Mouse (Mus musculus): Measurements from ENCODE around the gene Gabarapl2. TPM values are rescaled to one million over a fixed set of nuclear protein-coding genes. Genes with fewer than 3 reads are reported as not detected.

Gene Gabarapl2
- polyA plus RNA-seq, 1 experiment = 25.4 TPM

GRCm38 (mm10) chr8:111947144-111947543 lies 6.6 kb downstream of the Gabarapl2 start:
- Histone ChIP-seq H3K36me3 (ENCODE audit: control insufficient read depth, insufficient read depth, low read length) (peaks cover 13% of the 10 kb centered on the region), H3K4me3 (ENCODE audit: extremely low read depth, insufficient read depth, insufficient read length) (no peak overlapping the region), H3K27ac (ENCODE audit: insufficient read depth, low read length) (peak overlapping the region; percentile 71), H3K4me1 (ENCODE audit: control insufficient read depth, insufficient read depth, insufficient read length) (peaks cover 19% of the 10 kb centered on the region), H3K27me3 (ENCODE audit: control insufficient read depth, insufficient read depth, low read length) (no peaks in the 10 kb centered on the region)
- peak in 1 of 2 experiments; percentile 25 for DNase-seq (ENCODE audit: low read depth in 1 of 2, low spot score in 2 of 2)
- TF ChIP-seq CTCF (IDR thresholded peaks at IDR 0.05; ENCODE audit: extremely low read depth, insufficient read depth, insufficient read length, insufficient replicate concordance) = no peak
- no peak for TF ChIP-seq POLR2A (IDR thresholded peaks at IDR 0.05; ENCODE audit: low read depth, low read length)
- 13% methylated on average over 2 of the region's 2 CpGs for WGBS

DNA sequence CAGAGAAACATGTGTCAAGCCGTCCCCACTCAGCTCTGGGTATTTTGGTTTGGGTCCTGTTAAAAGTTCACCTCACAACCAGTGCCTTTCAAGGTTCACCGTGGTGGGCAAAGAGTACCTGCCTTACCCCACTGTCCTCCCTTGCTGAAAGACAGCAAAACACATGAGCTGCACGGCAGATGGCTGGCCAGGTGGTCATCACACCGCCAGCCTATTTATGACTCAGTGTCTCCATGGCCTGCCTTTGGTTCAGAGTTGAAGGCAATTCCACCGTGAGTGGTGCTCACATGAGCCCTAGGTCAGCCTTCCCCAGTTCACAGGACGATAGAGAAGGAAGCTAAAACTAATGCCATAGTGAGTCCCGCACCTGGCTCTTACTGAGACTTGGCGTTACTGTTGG lies 7.5 kb downstream of the Gabarapl2 start:
- H3K36me3 ChIP-seq (ENCODE audit: control insufficient read depth, insufficient read depth, low read length) = peaks cover 12% of the 10 kb centered on the region; the same call in 1 of the 2 replicates
- H3K27me3 ChIP-seq (ENCODE audit: control insufficient read depth, insufficient read depth, low read length) = no peaks in the 10 kb centered on the region
- no peak overlapping the region for H3K4me3 ChIP-seq (ENCODE audit: extremely low read depth, insufficient read depth, insufficient read length)
- no peak for TF ChIP-seq POLR2A (IDR thresholded peaks at IDR 0.05; ENCODE audit: low read depth, low read length)
- TF ChIP-seq CTCF (IDR thresholded peaks at IDR 0.05; ENCODE audit: extremely low read depth, insufficient read depth, insufficient read length, insufficient replicate concordance) = no peak
- 93% methylated on average over 8 of the region's 8 CpGs for WGBS
- H3K27ac ChIP-seq (ENCODE audit: insufficient read depth, low read length) = peak overlapping the region; percentile 71
- H3K4me1 ChIP-seq (ENCODE audit: control insufficient read depth, insufficient read depth, insufficient read length) = peaks cover 17% of the 10 kb centered on the region
- DNase-seq (ENCODE audit: low read depth in 1 of 2, low spot score in 2 of 2) = no peak

- Histone ChIP-seq H3K36me3 (ENCODE audit: control insufficient read depth, insufficient read depth, low read length) (peaks cover 8% of the 10 kb centered on the region; the same call in 1 of the 2 replicates), H3K27me3 (ENCODE audit: control insufficient read depth, insufficient read depth, low read length) (no peaks in the 10 kb centered on the region), H3K4me1 (ENCODE audit: control insufficient read depth, insufficient read depth, insufficient read length) (peaks cover 17% of the 10 kb centered on the region), H3K4me3 (ENCODE audit: extremely low read depth, insufficient read depth, insufficient read length) (no peak overlapping the region), H3K27ac (ENCODE audit: insufficient read depth, low read length) (peak overlapping the region; percentile 49; the same call in 1 of the 2 replicates)
- WGBS = 51% methylated on average over 3 of the region's 3 CpGs
- DNase-seq (ENCODE audit: low read depth in 1 of 2, low spot score in 2 of 2) = no peak
- TF ChIP-seq POLR2A (IDR thresholded peaks at IDR 0.05; ENCODE audit: low read depth, low read length) (no peak), CTCF (IDR thresholded peaks at IDR 0.05; ENCODE audit: extremely low read depth, insufficient read depth, insufficient read length, insufficient replicate concordance) (no peak)
Observed at GRCm38 (mm10) chr8:111950846-111951245, 10.3 kb downstream of the Gabarapl2 start.

DNA sequence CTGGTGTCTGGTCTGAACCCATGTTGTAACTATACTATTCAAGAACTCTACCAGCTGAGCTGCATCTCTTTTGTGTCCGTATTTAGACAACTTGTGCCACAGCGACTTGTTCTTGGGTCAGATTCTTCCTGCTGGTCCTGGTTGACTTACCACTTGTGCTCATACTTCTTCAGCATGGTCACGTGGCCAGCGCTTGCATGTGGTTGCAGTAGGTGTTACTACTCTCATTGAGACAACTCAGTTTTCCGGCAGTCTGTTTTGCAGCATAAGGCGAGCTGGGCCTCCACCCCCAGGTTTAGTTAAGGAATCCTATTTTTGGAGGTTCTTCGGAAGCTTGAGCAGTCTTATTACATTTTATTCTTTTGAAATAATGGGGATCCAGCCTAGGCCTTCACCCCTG lies 10.8 kb downstream of the Gabarapl2 start:
- peak in 1 of 2 experiments; percentile 81 for DNase-seq (ENCODE audit: low read depth in 1 of 2, low spot score in 2 of 2)
- Histone ChIP-seq H3K36me3 (ENCODE audit: control insufficient read depth, insufficient read depth, low read length) (peaks cover 6% of the 10 kb centered on the region; the same call in 1 of the 2 replicates), H3K27ac (ENCODE audit: insufficient read depth, low read length) (peak overlapping the region; percentile 49; the same call in 1 of the 2 replicates), H3K27me3 (ENCODE audit: control insufficient read depth, insufficient read depth, low read length) (no peaks in the 10 kb centered on the region), H3K4me1 (ENCODE audit: control insufficient read depth, insufficient read depth, insufficient read length) (peaks cover 17% of the 10 kb centered on the region), H3K4me3 (ENCODE audit: extremely low read depth, insufficient read depth, insufficient read length) (no peak overlapping the region)
- WGBS = 67% methylated on average over 7 of the region's 7 CpGs
- TF ChIP-seq CTCF (IDR thresholded peaks at IDR 0.05; ENCODE audit: extremely low read depth, insufficient read depth, insufficient read length, insufficient replicate concordance) (no peak), POLR2A (IDR thresholded peaks at IDR 0.05; ENCODE audit: low read depth, low read length) (no peak)

- DNase-seq (ENCODE audit: low read depth in 1 of 2, low spot score in 2 of 2) = no peak
- Histone ChIP-seq H3K27ac (ENCODE audit: insufficient read depth, low read length) (no peak overlapping the region), H3K36me3 (ENCODE audit: control insufficient read depth, insufficient read depth, low read length) (peaks cover 3% of the 10 kb centered on the region; the same call in 1 of the 2 replicates), H3K27me3 (ENCODE audit: control insufficient read depth, insufficient read depth, low read length) (no peaks in the 10 kb centered on the region), H3K4me1 (ENCODE audit: control insufficient read depth, insufficient read depth, insufficient read length) (peaks cover 17% of the 10 kb centered on the region), H3K4me3 (ENCODE audit: extremely low read depth, insufficient read depth, insufficient read length) (no peak overlapping the region)
- no peak for TF ChIP-seq CTCF (IDR thresholded peaks at IDR 0.05; ENCODE audit: extremely low read depth, insufficient read depth, insufficient read length, insufficient replicate concordance)
- no peak for TF ChIP-seq POLR2A (IDR thresholded peaks at IDR 0.05; ENCODE audit: low read depth, low read length)
- WGBS = 96% methylated on average over 5 of the region's 5 CpGs
Observed at GRCm38 (mm10) chr8:111951936-111952335, 11.4 kb downstream of the Gabarapl2 start.

- H3K36me3 ChIP-seq (ENCODE audit: control insufficient read depth, insufficient read depth, low read length) = peaks cover 3% of the 10 kb centered on the region; the same call in 1 of the 2 replicates
- no peak for DNase-seq (ENCODE audit: low read depth in 1 of 2, low spot score in 2 of 2)
- peaks cover 7% of the 10 kb centered on the region for H3K4me1 ChIP-seq (ENCODE audit: control insufficient read depth, insufficient read depth, insufficient read length)
- no peak for TF ChIP-seq CTCF (IDR thresholded peaks at IDR 0.05; ENCODE audit: extremely low read depth, insufficient read depth, insufficient read length, insufficient replicate concordance)
- H3K27me3 ChIP-seq (ENCODE audit: control insufficient read depth, insufficient read depth, low read length) = no peaks in the 10 kb centered on the region
- H3K4me3 ChIP-seq (ENCODE audit: extremely low read depth, insufficient read depth, insufficient read length) = no peak overlapping the region
- 73% methylated on average over 4 of the region's 4 CpGs for WGBS
- H3K27ac ChIP-seq (ENCODE audit: insufficient read depth, low read length) = no peak overlapping the region
Observed at GRCm38 (mm10) chr8:111954844-111955594, 14.5 kb downstream of the Gabarapl2 start.

- no peak for TF ChIP-seq POLR2A (IDR thresholded peaks at IDR 0.05; ENCODE audit: low read depth, low read length)
- no peak for TF ChIP-seq CTCF (IDR thresholded peaks at IDR 0.05; ENCODE audit: extremely low read depth, insufficient read depth, insufficient read length, insufficient replicate concordance)
- no peak for DNase-seq (ENCODE audit: low read depth in 1 of 2, low spot score in 2 of 2)
- no peak overlapping the region for H3K4me3 ChIP-seq (ENCODE audit: extremely low read depth, insufficient read depth, insufficient read length)
Observed at GRCm38 (mm10) chr8:111955879-111956278, 15.4 kb downstream of the Gabarapl2 start.

More at GRCm38 (mm10) chr8:111955879-111956278, 15.4 kb downstream of the Gabarapl2 start:
- no peaks in the 10 kb centered on the region for H3K27me3 ChIP-seq (ENCODE audit: control insufficient read depth, insufficient read depth, low read length)
- peaks cover 5% of the 10 kb centered on the region; the same call in 1 of the 2 replicates for H3K36me3 ChIP-seq (ENCODE audit: control insufficient read depth, insufficient read depth, low read length)
- H3K27ac ChIP-seq (ENCODE audit: insufficient read depth, low read length) = no peak overlapping the region
- peaks cover 7% of the 10 kb centered on the region for H3K4me1 ChIP-seq (ENCODE audit: control insufficient read depth, insufficient read depth, insufficient read length)
- WGBS = 23% methylated on average over 5 of the region's 5 CpGs
